In genomic region chr5:144913923-144914322, GRCm38 (mm10) we compare ENCODE assay signal across 13 mouse cellular contexts. TPM values are rescaled to one million over a fixed set of nuclear protein-coding genes. Genes with fewer than 3 reads are reported as not detected.
A peak's percentile ranks its signal among the peaks of the same experiment; 100 is the strongest.
DNase-seq lines count a peak whose midpoint lies in the region; ATAC-seq and TF ChIP-seq lines count a peak whose summit lies in the region.
"Had no signal": no experiment of that assay in that cellular context is flagged by ENCODE, and none has a peak within 500 bp of the region (broad histone marks: within the 10 kb centered on the region; RNA-seq: fewer than 3 reads in every experiment).

No protein-coding gene starts in this region.

- H3K4me3 ChIP-seq in hindbrain, postnatal 0 days (ENCODE audit: low read length) = no peak overlapping the region
- H3K4me3 ChIP-seq in hindbrain, embryonic 16.5 days (ENCODE audit: low read length) = no peak overlapping the region
- no peak overlapping the region for H3K4me3 ChIP-seq in neural tube, embryonic 15.5 days (replicated peaks)
- H3K4me3 ChIP-seq: embryonic facial prominence, embryonic 10.5 days; liver, embryonic 15.5 days; midbrain, embryonic 12.5 days; stomach, embryonic 15.5 days had no signal

- peaks cover 24% of the 10 kb centered on the region; the same call in 1 of the 2 replicates for H3K4me1 ChIP-seq in hindbrain, postnatal 0 days (ENCODE audit: insufficient read depth, low read length)
- peaks cover 29% of the 10 kb centered on the region for H3K4me1 ChIP-seq in hindbrain, embryonic 16.5 days (ENCODE audit: control insufficient read depth, insufficient read depth, low read depth, low read length)
- H3K4me1 ChIP-seq in neural tube, embryonic 15.5 days = peaks cover 49% of the 10 kb centered on the region

- no peaks in the 10 kb centered on the region for H3K9me3 ChIP-seq in hindbrain, postnatal 0 days (ENCODE audit: low read length)
- H3K9me3 ChIP-seq in hindbrain, embryonic 16.5 days (ENCODE audit: control insufficient read depth, low read length) = no peaks in the 10 kb centered on the region
- no peaks in the 10 kb centered on the region for H3K9me3 ChIP-seq in neural tube, embryonic 15.5 days (replicated peaks)
- H3K9me3 ChIP-seq: liver, embryonic 15.5 days; midbrain, embryonic 12.5 days; stomach, embryonic 15.5 days had no signal

- H3K27me3 ChIP-seq in hindbrain, postnatal 0 days (ENCODE audit: insufficient read depth, low read length) = no peaks in the 10 kb centered on the region
- no peaks in the 10 kb centered on the region for H3K27me3 ChIP-seq in hindbrain, embryonic 16.5 days (replicated peaks; ENCODE audit: control insufficient read depth, insufficient read depth, low read length)
- H3K27me3 ChIP-seq in neural tube, embryonic 15.5 days (replicated peaks) = no peaks in the 10 kb centered on the region
- H3K27me3 ChIP-seq: liver, embryonic 15.5 days; midbrain, embryonic 12.5 days; stomach, embryonic 15.5 days had no signal

- no peaks in the 10 kb centered on the region for H3K36me3 ChIP-seq in hindbrain, postnatal 0 days (ENCODE audit: insufficient read depth, low read length)
- H3K36me3 ChIP-seq in hindbrain, embryonic 16.5 days (ENCODE audit: control insufficient read depth, insufficient read depth, low read length) = no peaks in the 10 kb centered on the region
- no peaks in the 10 kb centered on the region for H3K36me3 ChIP-seq in neural tube, embryonic 15.5 days
- H3K36me3 ChIP-seq: embryonic facial prominence, embryonic 10.5 days; liver, embryonic 15.5 days; midbrain, embryonic 12.5 days; stomach, embryonic 15.5 days had no signal

- H3K27ac ChIP-seq in hindbrain, postnatal 0 days = 0 out of 2 replicates have a peak overlapping the region, but pooled peaks have one; percentile 15
- H3K27ac ChIP-seq in hindbrain, embryonic 16.5 days (ENCODE audit: low read depth, low read length) = no peak overlapping the region
- peak overlapping the region; percentile 42 for H3K27ac ChIP-seq in neural tube, embryonic 15.5 days (replicated peaks)
- H3K27ac ChIP-seq: embryonic facial prominence, embryonic 10.5 days; liver, embryonic 15.5 days; midbrain, embryonic 12.5 days; stomach, embryonic 15.5 days had no signal

- ATAC-seq in cerebellum, adult (ENCODE audit: insufficient number of reproducible peaks, low FRiP score, low TSS enrichment) = no peak
- ATAC-seq in hindbrain, postnatal 0 days = peak; percentile 60
- no peak; the same call in 1 of the 2 replicates for ATAC-seq in hindbrain, embryonic 16.5 days
- ATAC-seq in neural tube, embryonic 15.5 days (ENCODE audit: low FRiP score) = no peak
- ATAC-seq: intestine, embryonic 16.5 days had no signal

- H3K4me2 ChIP-seq in hindbrain, postnatal 0 days (ENCODE audit: low read depth, low read length) = peak overlapping the region; percentile 23
- no peak overlapping the region; the same call in 1 of the 2 replicates for H3K4me2 ChIP-seq in hindbrain, embryonic 16.5 days (ENCODE audit: low read length)
- H3K4me2 ChIP-seq in neural tube, embryonic 15.5 days = no peak overlapping the region
- H3K4me2 ChIP-seq: liver, embryonic 15.5 days; midbrain, embryonic 12.5 days; stomach, embryonic 15.5 days had no signal

- H3K9ac ChIP-seq in hindbrain, postnatal 0 days (replicated peaks; ENCODE audit: low read length) = no peak overlapping the region
- no peak overlapping the region for H3K9ac ChIP-seq in hindbrain, embryonic 16.5 days (ENCODE audit: low read depth, low read length)
- H3K9ac ChIP-seq in neural tube, embryonic 15.5 days (replicated peaks) = no peak overlapping the region
- H3K9ac ChIP-seq: liver, embryonic 15.5 days; midbrain, embryonic 12.5 days; stomach, embryonic 15.5 days had no signal

- TF ChIP-seq CTCF in hindbrain, postnatal 0 days (IDR thresholded peaks at IDR 0.05; ENCODE audit: low read depth) = no peak

- peak; percentile 32 for DNase-seq in cerebellum, adult 11 months
- peak; percentile 40 for DNase-seq in hindbrain, postnatal 0 days (ENCODE audit: low spot score)
- DNase-seq in cerebellum, postnatal 25 days = peak; percentile 64 to 79
- no peak for DNase-seq in ovary, postnatal 36 days (ENCODE audit: low spot score)
- no peak for DNase-seq in layer of hippocampus, postnatal 10 days (ENCODE audit: low spot score in 2 of 2)

- WGBS in hindbrain, postnatal 0 days = 46% methylated on average over 16 of the region's 16 CpGs
- 51% methylated on average over 16 of the region's 16 CpGs for WGBS in hindbrain, embryonic 16.5 days
- 78% methylated on average over 16 of the region's 16 CpGs for WGBS in neural tube, embryonic 15.5 days

RNA-seq across cellular contexts. Expression of gene Smurf1, which starts 51.7 kb away (rescaled TPM):
- 57.9 and 58.1 TPM in 2 replicates for total RNA-seq in hindbrain, postnatal 0 days (2014; rRNA removed)
- polyA plus RNA-seq in hindbrain, postnatal 0 days (2015; fragmentation: Nextera tagmentation; extraction: Ambion mirVana) = 19.5 and 22.6 TPM in 2 replicates
- 14.9 and 30.0 TPM in 2 replicates for polyA plus RNA-seq in hindbrain, embryonic 16.5 days (2015; fragmentation: Nextera tagmentation; extraction: Ambion mirVana)
- polyA plus RNA-seq in neural tube, embryonic 15.5 days (2015; fragmentation: Nextera tagmentation; extraction: Ambion mirVana) = 22.4 and 23.7 TPM in 2 replicates
- total RNA-seq in layer of hippocampus, postnatal 10 days (2021) = 10 to 100 TPM; 41.9 to 42.3 TPM

Comparison
In these comparisons a context has a peak if more than half of its experiments do, and no peak if none do; other contexts are left out.
1. DNase-seq: peak in cerebellum, adult 11 months (single experiment), hindbrain, postnatal 0 days (single experiment) and cerebellum, postnatal 25 days (2 of 2); none in ovary, postnatal 36 days (single experiment) and layer of hippocampus, postnatal 10 days (0 of 2).